Mouse (Mus musculus) left cerebral cortex, postnatal 36 days (tissue): ENCODE measurements around the gene Nudt13. TPM values are rescaled to one million over a fixed set of nuclear protein-coding genes. Genes with fewer than 3 reads are reported as not detected.
"Not testable (repeated sequence)": the region's sequence is repeated elsewhere in the genome, so short reads cannot be mapped to it uniquely, and the experiment has no call there.

Experiments used
- DNase-seq, 2 experiments: peaks; one replicate each; pipeline ENCODE4 v3.0.0; 2021 to 2022; ENCODE audit warnings: low spot score in 2 of 2, mixed read lengths in 1 of 2
- intact Hi-C: fragments of 180-260 bp; cut with DNase I; formaldehyde crosslinking; loops from one replicate; pipeline ENCODE4 v1.15.1; 2025
- total RNA-seq, 2 experiments: library from RNA; stranded (reverse); gene quantifications; 2 replicates each; pipeline ENCODE4 v1.2.3; 2021

Gene Nudt13
- 10 to 100 TPM; 17.4 to 19.5 TPM for total RNA-seq

DNA sequence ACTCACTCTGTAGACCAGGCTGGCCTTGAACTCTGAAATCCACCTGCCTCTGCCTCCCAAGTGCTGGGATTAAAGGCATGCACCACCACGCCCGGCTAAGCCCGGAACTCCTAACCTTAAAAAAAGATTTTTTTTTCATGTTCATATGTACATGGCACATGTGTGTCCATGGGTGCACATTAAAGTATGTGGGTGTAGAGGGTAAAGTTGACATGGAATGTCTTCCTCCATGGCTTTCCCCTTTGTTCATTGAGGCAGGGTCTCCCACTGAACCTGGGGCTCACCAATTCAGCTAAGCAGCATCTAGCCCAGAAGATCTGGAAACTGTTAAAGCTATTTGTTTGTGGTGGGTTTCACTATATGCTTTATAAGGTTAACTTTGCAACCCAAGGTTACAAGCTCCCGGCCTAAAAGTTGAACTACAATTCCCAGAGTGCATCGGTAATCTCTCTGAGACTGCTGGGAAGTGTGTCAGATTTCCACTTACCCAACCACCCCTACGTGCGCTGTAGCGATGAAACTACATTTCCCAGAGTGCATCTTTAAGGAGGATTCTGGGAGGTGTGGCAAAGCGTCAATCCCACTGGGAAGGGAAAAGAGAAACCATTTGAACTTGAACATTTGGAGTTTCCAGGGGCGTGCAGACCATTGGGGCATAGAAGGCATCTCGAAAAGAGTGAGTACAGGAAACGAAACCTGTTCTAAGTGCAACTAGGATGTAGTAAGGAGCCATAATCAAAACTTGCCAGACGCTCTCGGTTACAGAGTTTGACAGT is at the start of gene Nudt13:
Gene Nudt13, plus strand, starts transcription at position 581 of the 776 bp plus-strand sequence.
- intact Hi-C loops: no loop called here
- DNase-seq: peak; percentile 79 to 85

DNA sequence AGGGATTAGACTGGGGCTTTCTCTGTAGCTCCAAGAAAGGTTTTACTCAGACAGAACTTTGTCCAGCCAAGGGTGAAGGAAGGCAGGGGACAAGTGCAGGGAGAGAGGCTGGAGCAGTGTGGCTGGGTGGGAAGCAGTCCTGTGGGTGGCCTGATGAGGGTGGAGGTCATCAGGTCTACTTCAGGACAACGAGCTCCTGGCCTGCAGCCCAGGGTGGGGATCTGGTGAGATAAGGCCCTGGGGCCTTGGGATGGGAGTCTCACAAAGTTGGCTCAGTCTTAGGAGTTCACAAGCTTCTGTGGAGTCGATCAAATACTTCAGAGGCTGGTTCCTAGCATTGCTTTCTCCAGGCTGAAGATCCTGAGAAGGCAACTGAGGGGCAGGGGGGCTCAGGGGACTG is 49.2 kb upstream of the Nudt13 start:
- no peak for DNase-seq
- intact Hi-C loops: no loop called here

DNA sequence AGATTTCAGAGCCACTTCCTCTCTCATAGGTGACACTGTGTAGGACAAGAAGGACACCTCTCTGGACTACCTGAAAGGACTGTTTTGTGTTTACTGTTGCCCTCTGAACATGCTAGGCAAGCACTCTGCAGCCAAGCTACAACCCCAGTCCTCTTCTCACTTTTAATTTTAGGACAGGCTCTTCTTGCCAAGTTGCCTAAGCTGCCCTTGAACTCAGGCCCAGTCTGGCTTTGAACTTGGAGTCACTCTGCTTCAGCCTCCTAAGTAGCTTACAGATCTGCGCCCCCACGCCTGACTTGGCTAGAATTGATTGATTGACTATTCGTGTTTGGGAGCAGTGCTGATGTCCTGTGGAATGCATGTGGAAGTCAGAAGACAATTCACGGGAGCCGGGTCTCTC is 48.6 kb upstream of the Nudt13 start:
- intact Hi-C loops: no loop called here
- no peak for DNase-seq

DNA sequence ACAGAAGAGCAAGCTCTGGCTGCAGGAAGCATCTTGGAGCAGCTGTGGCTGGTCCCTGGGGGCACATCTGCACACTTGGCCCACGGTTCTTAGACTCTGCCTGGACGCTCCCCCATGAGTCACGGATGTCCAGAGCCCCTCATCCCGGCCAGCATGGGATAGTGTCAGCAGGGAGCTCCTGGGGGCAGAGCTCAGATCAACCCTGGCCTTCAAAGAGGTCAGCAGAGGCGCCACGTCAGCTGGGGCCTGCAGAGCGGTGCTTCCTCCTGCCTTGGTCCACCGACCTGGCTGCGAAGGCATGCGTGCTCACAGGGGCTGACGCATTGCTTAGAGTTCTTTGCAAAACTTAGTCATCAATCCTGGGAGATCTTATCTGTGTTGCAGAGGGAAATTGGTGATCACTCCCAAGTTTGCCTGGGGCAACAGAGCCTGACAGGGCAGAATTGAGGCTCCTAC is 47.7 kb upstream of the Nudt13 start:
- no peak for DNase-seq
- intact Hi-C loops: no loop called here

DNA sequence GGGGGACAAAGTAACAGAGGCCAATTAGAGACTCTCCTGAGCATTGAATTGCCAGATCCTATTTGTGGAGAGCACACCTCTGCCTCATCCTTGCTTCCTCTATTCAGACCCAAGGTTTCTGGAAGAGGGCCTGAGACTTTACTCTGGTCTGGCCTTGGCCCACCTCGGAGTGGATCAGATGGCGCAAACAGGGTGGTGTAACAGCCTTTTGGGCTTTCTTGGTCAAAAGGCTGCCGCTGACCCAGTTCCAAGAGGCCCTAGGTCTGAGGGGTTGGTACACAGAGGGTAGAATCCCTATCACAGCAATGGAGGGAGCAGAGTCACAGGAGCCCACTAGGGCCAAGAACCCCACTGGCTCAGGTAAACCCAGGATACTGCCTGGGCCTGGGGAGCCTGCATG is 46.5 kb upstream of the Nudt13 start:
- intact Hi-C loops: no loop called here
- no peak for DNase-seq

DNA sequence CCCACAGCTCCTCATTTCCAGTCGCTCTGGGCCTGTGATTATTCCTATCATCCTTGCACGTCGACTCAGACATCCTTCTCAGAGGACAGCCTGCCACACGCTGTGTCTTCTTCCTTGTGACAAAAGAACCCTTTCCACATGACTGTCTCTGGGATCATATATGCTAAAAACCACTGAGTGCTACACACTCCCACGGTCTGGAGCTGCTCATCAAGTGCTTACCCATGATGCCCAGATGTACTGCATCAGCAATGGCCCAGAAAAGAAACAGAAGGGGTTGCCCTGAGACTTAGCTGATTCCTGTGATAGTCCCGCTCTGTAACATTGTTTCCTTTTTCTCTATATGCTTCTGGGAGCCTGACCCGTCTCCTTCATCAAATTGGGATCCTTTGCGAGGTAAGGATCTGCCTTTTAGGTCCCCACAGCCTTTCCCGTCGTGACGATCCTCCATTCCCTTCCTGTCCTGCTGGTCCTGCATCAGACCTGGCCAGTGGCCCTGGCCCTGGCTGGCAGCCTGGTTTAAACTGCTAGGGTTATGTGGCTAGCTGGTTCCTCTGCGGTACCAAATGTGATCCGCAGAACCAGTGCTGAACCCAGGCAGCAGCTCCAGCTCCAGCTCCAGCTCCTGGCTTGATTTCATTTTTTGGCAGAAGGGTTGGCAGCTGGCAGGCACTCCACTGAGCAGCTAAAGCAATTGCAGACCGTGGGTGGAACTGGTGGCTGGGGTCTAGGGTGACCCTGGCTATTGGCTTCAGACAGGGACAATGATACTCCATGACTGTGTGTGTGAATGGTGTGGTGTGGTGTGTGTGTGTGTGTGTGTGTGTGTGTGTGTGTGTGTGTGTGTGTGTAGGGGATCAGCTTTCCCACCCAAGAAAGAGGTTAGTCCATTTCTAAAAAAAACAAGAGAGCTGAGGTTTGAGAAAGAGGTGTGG is 44.0 kb upstream of the Nudt13 start:
- intact Hi-C loops: loop anchor here (10.0 kb wide), 1 partner anchor 546 kb away; no protein-coding TSS in a partner anchor
- peak; percentile 39 to 40 for DNase-seq

DNA sequence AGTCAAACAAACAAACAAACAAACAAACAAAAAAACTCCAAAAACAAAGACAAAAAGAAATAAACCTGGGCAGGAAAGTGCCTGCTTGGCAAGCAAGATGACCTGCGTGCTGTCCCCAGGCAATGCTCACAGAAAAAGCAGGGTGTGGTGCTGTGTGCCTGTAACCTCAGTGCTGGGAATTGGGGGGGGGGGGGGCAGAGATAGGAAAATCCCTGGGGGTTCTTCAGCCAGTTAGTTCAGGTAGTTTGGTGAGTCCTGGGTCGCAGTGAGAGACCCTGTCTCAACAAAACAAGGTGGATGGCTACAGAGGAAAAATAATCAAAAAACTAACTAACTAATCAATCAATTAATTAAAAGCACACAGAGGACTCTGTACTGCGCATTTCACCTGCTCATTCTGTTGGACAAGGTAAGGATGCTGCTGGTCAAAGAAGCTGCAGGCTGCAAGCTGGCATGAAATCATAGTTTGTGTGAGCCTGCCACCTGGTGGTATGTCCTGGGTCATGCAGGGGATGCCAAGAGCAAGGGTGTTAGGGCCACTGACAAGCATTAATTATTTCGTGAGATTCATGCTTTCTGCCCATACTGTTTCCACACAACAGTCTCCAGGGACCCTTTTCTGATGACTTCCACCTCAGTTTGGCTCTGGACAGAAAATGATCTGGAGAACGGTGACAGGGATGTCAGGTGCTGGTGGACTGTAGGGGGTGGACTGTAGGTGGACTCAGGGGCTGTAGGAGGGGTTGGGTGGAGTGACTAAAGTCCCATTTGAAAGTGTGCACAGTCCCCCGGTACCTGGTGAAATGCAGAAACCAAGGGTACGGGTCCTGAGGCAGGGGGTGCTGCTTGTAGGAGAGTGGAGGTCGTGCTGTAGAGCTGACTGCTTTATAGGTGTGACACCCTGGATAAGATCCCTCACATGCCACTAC is 36.0 kb upstream of the Nudt13 start:
- intact Hi-C loops: loop anchor here (1.0 to 10.0 kb wide), 2 partner anchors 145 to 554 kb away; no protein-coding TSS in a partner anchor
- DNase-seq: peak; percentile 68 to 79

DNA sequence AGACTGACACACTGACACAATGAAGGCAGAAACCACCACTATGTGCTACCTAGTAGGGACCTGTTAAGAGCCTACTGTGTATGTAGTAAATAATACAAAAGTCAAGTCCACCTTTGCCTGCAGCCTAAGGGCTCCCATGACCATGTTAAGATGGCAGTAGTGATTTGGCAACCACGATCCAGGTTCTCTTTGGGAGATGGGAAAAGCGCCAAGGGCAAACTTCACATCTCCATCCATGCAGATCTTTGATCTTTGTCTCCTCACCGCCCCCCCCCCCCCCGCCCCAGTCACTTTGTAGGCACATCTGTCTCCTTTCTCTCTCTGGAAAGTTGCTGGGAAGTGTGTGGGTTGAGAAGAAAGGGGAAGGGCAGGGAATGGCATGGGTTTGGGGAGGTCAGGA is 32.2 kb upstream of the Nudt13 start:
- intact Hi-C loops: loop anchor here (10.0 kb wide), 1 partner anchor 428 kb away; no protein-coding TSS in a partner anchor

DNA sequence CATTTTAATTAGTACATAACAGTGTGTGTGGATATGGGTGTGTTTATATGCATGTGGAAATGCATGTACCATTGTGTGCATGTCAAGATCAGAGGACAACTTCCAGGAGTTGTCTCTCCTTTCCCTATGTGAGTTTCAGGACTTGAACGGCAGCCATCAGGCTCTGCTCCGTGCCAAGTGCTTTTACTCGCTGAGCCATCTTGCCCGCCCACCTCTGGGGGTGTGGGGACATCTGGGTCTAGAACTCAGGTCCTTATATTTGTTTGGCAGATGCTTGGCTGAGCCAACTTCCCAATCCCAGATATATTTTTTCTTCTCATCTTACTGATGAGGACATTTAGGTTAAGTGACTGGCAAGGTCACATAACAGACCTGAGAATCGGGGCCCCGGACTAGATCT is 26.1 kb upstream of the Nudt13 start:
- intact Hi-C loops: loop anchor here (10.0 kb wide), 1 partner anchor 434 kb away; no protein-coding TSS in a partner anchor
- peak; percentile 45 to 58 for DNase-seq

More for the DNA sequence above, 32.2 kb upstream of the Nudt13 start:
- no peak for DNase-seq

DNA sequence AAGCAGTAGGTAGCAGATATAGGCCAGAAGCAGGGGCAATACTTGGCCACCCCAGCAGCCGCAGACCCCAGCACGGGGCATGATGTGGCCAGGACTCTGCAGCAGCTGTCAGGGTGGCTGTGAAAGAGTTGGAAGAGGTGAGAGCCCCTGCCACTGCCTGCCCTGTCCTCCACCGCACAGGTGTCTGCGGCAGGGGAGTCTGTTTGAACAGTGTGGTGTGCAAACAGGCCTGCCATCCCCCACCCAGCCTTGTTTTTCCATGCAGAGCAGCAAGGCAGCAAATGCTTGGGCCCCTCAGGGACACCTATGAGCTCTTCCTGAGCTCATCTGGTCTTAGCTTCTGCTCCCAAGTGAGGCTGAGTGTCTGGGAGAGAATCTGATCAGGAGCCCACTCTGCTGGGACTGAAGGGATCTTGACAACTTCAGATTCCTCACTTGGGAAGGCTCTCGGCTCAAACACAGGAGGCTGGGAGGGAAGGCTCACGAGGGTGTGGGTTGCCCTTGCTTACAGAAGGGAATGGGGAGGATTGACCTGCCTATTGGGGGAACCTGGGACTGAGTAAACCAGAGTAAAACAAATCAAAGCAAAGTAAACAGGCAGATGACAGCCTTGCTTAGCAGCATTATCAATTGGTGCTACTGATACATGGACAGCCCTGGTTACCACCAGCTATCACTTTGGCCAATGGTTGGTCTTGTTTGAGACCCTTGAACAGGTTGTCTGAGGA is 25.3 kb upstream of the Nudt13 start, which contains the start of gene Kcnk16:
Gene Kcnk16, minus strand, starts transcription at position 118 of the 728 bp plus-strand sequence.
- intact Hi-C loops: loop anchor here (10.0 kb wide), 1 partner anchor 434 kb away; no protein-coding TSS in a partner anchor
- DNase-seq: no peak

DNA sequence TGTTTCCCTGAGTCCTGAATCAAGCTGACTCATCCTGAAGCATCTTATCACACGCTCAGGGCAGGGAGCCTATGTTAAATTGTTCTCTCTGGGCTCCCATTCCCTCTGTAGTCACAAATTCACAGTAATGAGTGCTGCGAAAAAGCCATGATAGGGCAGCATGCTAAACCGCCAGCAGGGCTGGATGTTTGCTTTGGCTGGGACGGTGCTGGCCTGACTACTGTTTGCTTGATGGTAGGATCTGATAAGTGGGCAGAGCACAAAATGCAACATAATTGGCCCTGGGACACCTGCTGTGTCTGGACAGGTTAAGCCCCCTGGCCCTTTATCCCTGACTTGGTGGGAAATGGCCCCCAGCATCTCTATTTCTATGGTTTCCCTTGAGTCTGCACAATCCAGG is 3.1 kb upstream of the Nudt13 start:
- no peak for DNase-seq
- intact Hi-C loops: no loop called here

DNA sequence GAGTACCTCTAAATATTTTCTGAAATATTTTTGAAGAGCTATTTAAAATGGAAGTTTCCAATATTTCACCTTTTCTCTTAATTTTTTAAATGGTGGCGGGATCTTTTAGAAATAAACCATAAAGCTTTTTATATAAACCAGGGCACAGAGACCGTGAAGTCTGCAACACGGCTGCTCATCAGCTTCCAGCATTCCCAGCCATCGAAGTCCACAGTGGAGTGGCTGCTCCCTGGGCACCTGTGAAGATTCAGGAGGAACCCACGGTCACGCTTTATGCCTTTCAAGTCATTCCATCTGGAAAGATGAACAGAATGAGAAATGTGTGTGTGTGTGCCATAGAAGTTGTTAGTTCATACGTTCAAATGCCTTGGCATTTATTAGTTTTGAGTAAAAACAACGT is 450 bp downstream of the Nudt13 start:
- intact Hi-C loops: no loop called here
- no peak for DNase-seq

DNA sequence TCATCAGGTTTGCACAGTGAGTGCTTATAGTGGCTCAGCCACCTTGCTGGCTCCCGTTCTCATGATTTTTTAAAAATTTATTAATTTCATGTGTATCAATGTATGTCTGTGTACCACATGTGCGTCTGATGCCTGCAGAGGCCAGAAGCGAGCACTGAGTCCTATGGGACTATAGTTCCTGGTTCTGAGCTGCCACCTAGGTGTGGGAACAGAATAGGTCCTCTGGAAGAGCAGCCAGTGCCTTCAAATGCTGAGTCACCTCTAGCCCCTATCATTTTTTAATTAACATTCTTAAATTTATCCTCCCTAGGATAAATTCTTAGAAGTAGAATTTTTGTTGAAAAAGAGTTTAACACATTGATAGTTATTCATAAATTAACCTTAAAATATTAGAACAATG is 3.1 kb downstream of the Nudt13 start:
- DNase-seq: no peak
- intact Hi-C loops: no loop called here

DNA sequence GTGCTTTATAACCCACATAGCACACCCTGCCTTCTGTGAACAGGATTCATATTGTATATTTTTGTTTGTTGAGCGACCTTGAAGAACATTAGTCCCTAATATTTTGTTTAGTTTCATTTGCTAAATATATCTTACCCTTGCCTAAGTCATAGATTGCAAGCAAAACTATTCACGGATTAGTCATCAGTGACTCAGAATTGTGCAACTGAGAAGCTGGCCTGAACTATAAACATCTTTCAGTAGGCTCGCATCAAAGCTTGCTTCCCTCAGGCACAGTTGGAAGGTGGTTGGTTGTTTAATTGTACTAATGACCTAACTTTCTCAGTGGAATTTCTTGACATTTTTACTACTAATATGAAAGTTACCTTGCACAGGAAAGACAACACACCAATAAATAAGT is 3.6 kb downstream of the Nudt13 start:
- intact Hi-C loops: no loop called here
- DNase-seq: no peak

DNA sequence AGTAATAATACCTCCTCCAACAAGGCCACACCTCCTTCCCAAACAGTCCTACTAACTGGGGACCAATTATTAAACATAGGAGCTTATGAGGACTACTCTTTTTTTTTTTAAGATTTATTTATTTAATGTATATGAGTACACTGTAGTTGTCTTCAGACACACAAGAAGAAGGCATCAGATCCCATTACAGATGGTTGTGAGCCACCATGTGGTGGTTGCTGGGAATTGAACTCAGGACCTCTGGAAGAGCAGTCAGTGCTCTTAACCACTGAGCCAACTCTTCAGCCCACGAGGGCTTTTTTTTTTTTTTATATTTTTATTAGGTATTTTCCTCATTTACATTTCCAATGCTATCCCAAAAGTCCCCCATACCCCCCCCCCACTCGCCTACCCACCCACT is 10.6 kb downstream of the Nudt13 start:
- DNase-seq, intact Hi-C loops: not testable (repeated sequence)

DNA sequence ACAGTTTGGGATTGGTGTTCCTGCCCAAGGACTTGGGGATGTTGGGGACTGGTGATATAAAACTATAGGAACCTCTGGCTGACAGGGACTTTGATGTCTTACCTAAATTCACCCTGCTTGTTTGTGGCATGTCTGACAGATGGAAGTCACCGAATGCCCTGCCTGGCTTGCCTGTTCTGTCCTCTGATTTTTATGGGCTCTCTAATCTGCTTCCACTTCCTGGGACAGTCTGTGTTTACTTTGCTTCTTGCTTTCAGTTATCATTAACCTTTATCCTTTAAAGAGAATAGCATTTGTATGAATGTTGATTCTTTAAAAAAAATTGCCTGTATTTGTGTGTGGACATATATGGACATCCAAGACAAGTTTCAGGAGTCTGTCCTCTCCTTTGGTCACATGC is 20.6 kb downstream of the Nudt13 start:
- no peak for DNase-seq
- intact Hi-C loops: no loop called here

DNA sequence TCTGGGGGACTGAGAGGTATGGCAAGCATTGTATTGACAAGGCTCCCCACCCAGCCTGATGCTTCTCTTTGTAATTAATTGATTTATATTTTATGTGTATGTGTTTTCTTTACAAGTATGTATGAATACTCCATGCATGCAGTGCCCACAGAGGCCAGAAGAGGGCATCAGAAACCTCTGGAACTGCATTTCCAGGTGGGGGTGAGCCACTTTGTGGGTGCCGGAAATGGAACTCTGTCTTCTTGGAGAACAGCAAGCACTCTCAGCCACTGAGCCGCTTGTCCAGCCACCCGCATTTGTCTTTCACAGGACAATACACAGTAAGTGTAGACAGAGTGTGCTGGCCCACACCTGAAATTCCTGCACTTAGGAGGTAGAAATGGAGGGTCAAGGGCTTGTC is 24.9 kb downstream of the Nudt13 start:
- intact Hi-C loops: no loop called here
- DNase-seq: peak; percentile 14 to 27

DNA sequence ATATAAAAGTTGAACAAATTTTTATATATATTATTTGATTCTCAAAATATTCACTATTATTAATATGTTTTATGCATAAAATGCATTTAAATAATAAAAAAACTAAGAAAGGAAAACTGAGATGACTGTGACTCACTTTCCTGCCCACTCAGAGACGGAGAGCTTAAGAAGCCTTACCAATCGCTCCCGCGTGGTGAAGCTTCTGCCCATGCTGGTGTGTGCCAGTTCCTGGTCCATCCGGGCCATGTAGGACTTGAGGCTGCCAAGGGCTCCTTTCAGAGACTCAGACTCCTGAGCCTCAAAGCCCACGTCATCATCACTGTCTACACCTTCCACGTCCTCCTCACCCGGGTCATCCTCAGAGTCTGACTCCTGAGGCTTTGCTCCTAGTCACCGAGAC is 29.7 kb downstream of the Nudt13 start:
- no peak for DNase-seq
- intact Hi-C loops: no loop called here

DNA sequence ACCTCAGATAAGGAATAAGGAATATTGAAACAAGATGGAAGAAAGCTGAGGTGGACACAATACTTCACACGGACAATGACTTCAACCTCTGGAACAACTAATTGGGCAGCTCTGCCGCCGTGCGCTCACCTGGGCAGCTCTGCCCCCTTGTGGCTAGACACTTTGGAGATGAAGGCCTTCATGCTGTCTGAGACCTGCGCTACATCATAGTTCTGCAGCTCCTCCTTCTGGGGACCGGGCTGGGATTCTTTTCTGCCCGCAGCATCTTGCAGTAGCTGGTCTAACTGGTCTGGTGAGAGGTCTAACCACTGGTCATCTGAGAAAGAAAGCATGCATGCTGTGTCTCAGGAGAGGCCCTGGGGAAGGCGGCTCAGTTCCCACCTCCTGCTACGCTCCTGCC is 34.0 kb downstream of the Nudt13 start:
- intact Hi-C loops: no loop called here
- no peak for DNase-seq
